Mouse (Mus musculus) liver, postnatal 0 days (tissue): Measurements from ENCODE around the gene Tfcp2.

Source experiments
- CTCF ChIP-seq: sonication (generic); IDR thresholded peaks from 2 replicates; pipeline ENCODE4 v1.5.1; 2016; ENCODE audit warnings: antibody characterized with exemption, low read depth
- EP300 ChIP-seq: IDR thresholded peaks from 2 replicates; pipeline ENCODE4 v1.6.1; 2016; ENCODE audit warnings: antibody characterized with exemption, low read depth, mild to moderate bottlenecking

DNA sequence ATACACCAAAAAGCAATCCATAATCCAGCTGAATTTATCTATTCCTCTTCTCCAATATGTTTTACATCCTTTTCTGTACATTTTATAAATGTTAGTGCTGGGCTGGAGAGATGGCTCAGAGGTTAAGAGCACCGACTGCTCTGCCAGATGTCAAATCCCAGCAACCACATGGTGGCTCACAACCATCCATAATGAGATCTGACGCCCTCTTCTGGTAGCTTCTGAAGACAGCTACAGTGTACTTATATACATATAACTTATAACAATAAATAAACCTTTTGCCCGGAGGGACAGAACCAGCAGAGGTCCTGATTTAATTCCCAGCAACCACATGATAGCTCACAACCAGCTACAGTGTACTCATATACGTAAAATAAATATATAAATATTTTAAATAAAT, 103.2 kb downstream of the Tfcp2 start:
- 0 out of 2 replicates have a peak, but pooled peaks have one; percentile 15 for TF ChIP-seq CTCF
- no peak for TF ChIP-seq EP300
